Mouse (Mus musculus) cortical plate, adult 2 months (tissue): Measurements from ENCODE around the gene Myo16.

Experiments used
- CTCF ChIP-seq: fragments of 200-500 bp; IDR thresholded peaks from 2 replicates; pipeline ENCODE4 v1.5.1; 2011; ENCODE audit warnings: mild to moderate bottlenecking, control low read depth, low read length; ENCODE audit not compliant: insufficient read depth; ENCODE audit errors: extremely low read depth
- POLR2A ChIP-seq: fragments of 200-500 bp; IDR thresholded peaks from 2 replicates; pipeline ENCODE4 v1.6.1; 2011; ENCODE audit warnings: mild to moderate bottlenecking, low read length, control low read depth; ENCODE audit not compliant: insufficient read depth; ENCODE audit errors: extremely low read depth

DNA sequence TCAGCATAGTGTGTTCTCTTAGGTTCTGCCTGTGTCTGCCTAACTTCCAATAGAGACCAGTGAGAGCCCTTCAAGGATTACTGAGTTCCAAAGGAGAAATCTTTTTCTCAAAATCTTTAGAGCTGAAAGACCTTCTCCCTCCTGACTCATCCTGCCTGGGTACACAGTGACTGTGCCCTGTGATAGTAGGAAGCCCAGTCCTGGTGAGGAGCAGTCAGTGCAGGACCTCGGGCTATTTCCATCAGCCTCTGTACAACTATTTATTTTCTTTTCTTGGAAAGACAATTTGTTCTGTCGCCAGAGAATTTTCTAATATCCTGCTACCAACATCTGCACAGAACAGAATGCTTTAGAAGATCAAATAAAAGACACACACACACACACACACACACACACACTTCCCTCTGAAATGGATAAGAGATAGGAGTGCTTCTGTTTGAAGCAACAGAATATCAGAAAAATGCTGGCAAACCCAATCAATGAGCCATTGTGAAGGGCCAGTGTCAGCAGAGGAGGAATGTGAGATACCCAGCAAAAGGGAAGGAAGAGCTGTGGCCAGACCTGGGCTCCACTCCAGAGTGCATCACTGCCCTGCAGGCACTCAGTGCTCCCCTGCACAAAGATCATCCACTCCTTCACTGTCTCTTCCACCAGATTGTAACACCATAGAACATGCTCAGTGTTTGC lies 518.3 kb downstream of the Myo16 start:
- TF ChIP-seq CTCF, result no peak
- TF ChIP-seq POLR2A, result no peak
